Mouse (Mus musculus): ENCODE data around the gene Scarb1. TPM values are rescaled to one million over a fixed set of nuclear protein-coding genes. Genes with fewer than 3 reads are reported as not detected.

Gene Scarb1
- polyA plus RNA-seq, 1 experiment: 7.0 TPM

DNA sequence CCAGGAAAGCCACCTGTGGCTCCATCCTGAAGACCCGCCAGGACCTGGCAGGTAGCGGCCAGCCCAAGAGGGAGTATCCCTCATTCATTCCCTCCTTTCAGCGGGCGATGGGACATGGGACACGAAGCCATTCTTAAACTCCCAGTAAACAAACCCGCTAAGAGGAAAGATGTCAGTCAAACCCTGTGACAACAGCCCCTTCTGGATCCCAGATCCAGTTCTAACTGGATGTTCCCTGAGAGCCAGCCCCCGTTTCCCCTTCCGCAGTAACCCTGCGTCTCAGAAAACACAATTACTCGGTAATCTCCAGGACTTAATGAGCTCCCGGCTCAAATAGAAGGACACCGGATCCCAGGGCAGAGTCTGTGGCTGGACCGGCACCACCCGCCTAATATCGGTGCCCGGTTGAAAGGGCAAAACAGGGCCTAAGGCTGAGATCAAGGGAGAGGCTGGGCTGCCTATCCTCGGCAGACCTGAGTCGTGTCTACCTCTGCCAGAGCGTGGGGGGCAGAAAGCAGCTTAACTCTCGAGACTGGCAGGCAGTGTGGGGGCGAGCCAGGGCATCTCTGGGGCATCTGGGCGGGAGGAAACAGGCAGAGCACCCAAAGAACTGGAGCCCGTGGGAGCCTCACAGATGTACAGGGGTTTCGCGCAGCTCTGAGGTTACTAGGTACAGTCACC lies 903 bp downstream of the Scarb1 start:
- Histone ChIP-seq H3K36me3 (ENCODE audit: control insufficient read depth) (peaks cover 29% of the 10 kb centered on the region), H3K9me3 (ENCODE audit: control insufficient read depth, low read length) (no peaks in the 10 kb centered on the region), H3K4me1 (ENCODE audit: control insufficient read depth) (peaks cover 68% of the 10 kb centered on the region), H3K27me3 (ENCODE audit: control insufficient read depth) (no peaks in the 10 kb centered on the region), H3K4me3 (replicated peaks) (peak overlapping the region; percentile 87)
- TF ChIP-seq GATA1 (IDR thresholded peaks at IDR 0.05; ENCODE audit: low read length): no peak
- no peak for TF ChIP-seq TAL1 (IDR thresholded peaks at IDR 0.05; ENCODE audit: low read length)

DNA sequence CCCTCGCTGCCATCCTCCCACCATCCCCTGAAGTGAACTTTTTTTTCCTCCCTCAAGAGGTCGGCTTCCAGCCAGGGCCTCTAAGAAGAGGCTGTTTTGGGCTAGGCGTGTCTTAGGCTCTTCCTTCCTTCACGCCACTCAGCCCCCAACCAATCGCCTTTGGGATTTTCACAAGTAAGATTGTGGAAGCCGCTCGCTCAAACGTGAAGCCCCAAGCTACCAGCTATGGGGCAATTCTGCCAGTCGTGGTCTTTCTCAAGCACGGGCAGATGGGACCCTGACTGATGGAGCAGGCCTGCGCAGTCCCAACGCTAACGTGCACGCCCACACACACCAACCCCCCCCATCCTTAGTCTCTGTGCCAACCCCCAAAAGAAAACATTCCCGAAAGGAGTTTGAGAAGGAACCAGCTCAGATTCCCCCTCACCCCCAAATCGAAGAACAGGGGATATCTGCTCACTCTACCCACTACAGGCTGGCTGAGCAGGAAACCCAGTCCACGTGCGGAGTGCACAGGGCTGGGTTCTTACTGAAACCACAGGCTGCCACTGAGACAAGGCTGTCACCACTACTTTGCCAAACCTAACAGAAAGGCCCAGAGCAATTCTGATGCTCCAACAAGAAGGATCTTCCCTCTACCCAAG lies 1.7 kb downstream of the Scarb1 start:
- Histone ChIP-seq H3K27me3 (ENCODE audit: control insufficient read depth) (no peaks in the 10 kb centered on the region), H3K9me3 (ENCODE audit: control insufficient read depth, low read length) (no peaks in the 10 kb centered on the region), H3K4me3 (replicated peaks) (peak overlapping the region; percentile 87), H3K4me1 (ENCODE audit: control insufficient read depth) (peaks cover 71% of the 10 kb centered on the region), H3K36me3 (ENCODE audit: control insufficient read depth) (peaks cover 37% of the 10 kb centered on the region)
- TF ChIP-seq TAL1 (IDR thresholded peaks at IDR 0.05; ENCODE audit: low read length) (no peak), GATA1 (IDR thresholded peaks at IDR 0.05; ENCODE audit: low read length) (no peak)

DNA sequence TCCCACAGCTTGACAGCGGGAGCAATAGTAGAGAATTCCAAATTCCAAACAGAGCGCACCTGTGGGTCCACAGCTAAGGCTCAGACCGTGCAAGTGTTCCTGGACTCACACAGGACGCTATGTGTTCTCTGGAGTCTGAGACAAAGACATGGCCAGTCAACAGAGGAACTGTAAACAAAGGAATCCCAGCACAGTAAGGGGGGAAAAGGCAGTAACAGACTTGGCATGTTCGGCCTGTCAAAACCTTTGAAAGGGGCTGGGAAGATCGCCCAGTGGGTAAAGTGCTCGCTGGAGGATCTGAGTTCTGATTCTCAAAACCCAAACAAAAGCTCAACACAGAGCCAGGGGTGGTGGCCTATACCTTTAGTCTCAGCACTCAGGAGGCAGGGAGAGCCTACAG lies 3.4 kb downstream of the Scarb1 start:
- no peak for TF ChIP-seq TAL1 (IDR thresholded peaks at IDR 0.05; ENCODE audit: low read length)
- TF ChIP-seq GATA1 (IDR thresholded peaks at IDR 0.05; ENCODE audit: low read length): no peak
- H3K9me3 ChIP-seq (ENCODE audit: control insufficient read depth, low read length): no peaks in the 10 kb centered on the region
- no peak overlapping the region for H3K4me3 ChIP-seq (replicated peaks)
- H3K4me1 ChIP-seq (ENCODE audit: control insufficient read depth): peaks cover 68% of the 10 kb centered on the region
- H3K36me3 ChIP-seq (ENCODE audit: control insufficient read depth): peaks cover 51% of the 10 kb centered on the region
- H3K27me3 ChIP-seq (ENCODE audit: control insufficient read depth): no peaks in the 10 kb centered on the region

GRCm38 (mm10) chr5:125337012-125337411 lies 3.9 kb downstream of the Scarb1 start:
- no peaks in the 10 kb centered on the region for H3K27me3 ChIP-seq (ENCODE audit: control insufficient read depth)
- no peaks in the 10 kb centered on the region for H3K9me3 ChIP-seq (ENCODE audit: control insufficient read depth, low read length)
- H3K4me1 ChIP-seq (ENCODE audit: control insufficient read depth): peaks cover 63% of the 10 kb centered on the region
- no peak for TF ChIP-seq TAL1 (IDR thresholded peaks at IDR 0.05; ENCODE audit: low read length)
- TF ChIP-seq GATA1 (IDR thresholded peaks at IDR 0.05; ENCODE audit: low read length): no peak
- H3K4me3 ChIP-seq (replicated peaks): no peak overlapping the region
- peaks cover 52% of the 10 kb centered on the region for H3K36me3 ChIP-seq (ENCODE audit: control insufficient read depth)

DNA sequence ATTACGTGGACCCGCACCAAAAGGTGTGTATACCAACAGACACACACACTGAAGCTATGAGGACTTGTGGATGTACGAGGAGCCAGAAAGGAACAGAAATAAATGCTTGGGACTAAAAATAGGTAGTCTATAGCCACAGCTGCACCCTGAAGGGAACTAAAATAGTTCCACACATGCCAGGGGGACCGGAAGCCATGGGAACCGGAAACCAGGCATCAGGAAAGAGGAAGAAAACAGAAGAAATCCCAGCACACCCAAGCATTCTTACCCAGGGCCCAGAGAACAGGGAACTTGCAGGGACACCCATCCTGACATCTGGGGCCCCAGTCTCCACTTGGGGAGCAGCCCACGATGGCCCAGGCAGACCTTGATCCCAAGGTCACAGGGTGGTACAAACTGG lies 7.9 kb downstream of the Scarb1 start:
- TF ChIP-seq GATA1 (IDR thresholded peaks at IDR 0.05; ENCODE audit: low read length) (no peak), TAL1 (IDR thresholded peaks at IDR 0.05; ENCODE audit: low read length) (no peak)
- Histone ChIP-seq H3K27me3 (ENCODE audit: control insufficient read depth) (no peaks in the 10 kb centered on the region), H3K36me3 (ENCODE audit: control insufficient read depth) (peaks cover 75% of the 10 kb centered on the region), H3K4me1 (ENCODE audit: control insufficient read depth) (peaks cover 31% of the 10 kb centered on the region), H3K9me3 (ENCODE audit: control insufficient read depth, low read length) (no peaks in the 10 kb centered on the region), H3K4me3 (replicated peaks) (no peak overlapping the region)

DNA sequence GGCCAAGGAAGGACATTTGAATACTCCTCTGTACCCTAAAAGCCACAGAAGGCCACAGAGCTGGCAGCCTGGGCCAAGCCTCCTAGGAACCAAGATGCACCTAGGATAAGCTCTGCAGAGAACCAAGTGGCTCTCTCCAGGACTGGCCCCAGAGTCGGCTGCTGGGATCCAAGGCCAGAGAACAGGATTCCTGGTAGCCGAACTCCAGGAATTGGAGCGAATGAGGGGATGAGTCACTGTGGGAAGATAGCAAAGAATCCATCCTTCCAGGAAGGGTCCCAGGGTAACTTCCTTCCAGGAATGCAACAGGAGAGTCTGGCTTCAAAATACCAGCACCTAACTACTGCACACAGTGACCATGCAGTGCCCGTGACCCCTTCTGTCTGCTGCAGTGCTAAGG lies 8.6 kb downstream of the Scarb1 start:
- H3K4me1 ChIP-seq (ENCODE audit: control insufficient read depth): peaks cover 28% of the 10 kb centered on the region
- no peak overlapping the region for H3K4me3 ChIP-seq (replicated peaks)
- H3K27me3 ChIP-seq (ENCODE audit: control insufficient read depth): no peaks in the 10 kb centered on the region
- peaks cover 75% of the 10 kb centered on the region for H3K36me3 ChIP-seq (ENCODE audit: control insufficient read depth)
- H3K9me3 ChIP-seq (ENCODE audit: control insufficient read depth, low read length): no peaks in the 10 kb centered on the region
- no peak for TF ChIP-seq TAL1 (IDR thresholded peaks at IDR 0.05; ENCODE audit: low read length)
- no peak for TF ChIP-seq GATA1 (IDR thresholded peaks at IDR 0.05; ENCODE audit: low read length)

DNA sequence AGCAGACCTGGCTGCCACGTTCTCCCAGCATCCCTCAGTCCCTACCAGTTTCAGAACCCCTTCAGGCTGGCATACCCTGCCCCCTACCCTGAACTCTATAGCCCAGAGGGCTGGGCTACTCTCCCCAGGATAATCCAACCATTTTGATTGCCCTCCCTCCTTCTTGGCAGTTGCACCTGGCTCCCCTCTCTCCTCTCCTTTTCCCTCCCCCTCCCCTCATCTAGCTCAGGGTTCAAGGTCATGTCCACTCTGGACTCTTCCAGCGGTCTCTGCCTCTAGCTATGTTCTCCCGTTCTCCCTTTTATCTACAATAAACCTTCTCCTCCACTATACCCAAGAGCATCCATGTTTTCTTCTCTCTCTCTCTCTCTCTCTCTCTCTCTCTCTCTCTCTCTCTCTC lies 9.1 kb downstream of the Scarb1 start:
- Histone ChIP-seq H3K4me3 (replicated peaks) (no peak overlapping the region), H3K4me1 (ENCODE audit: control insufficient read depth) (peaks cover 23% of the 10 kb centered on the region), H3K27me3 (ENCODE audit: control insufficient read depth) (no peaks in the 10 kb centered on the region), H3K36me3 (ENCODE audit: control insufficient read depth) (peaks cover 71% of the 10 kb centered on the region), H3K9me3 (ENCODE audit: control insufficient read depth, low read length) (no peaks in the 10 kb centered on the region)
- TF ChIP-seq TAL1 (IDR thresholded peaks at IDR 0.05; ENCODE audit: low read length): no peak
- TF ChIP-seq GATA1 (IDR thresholded peaks at IDR 0.05; ENCODE audit: low read length): no peak

- H3K9me3 ChIP-seq (ENCODE audit: control insufficient read depth, low read length): no peaks in the 10 kb centered on the region
- peaks cover 20% of the 10 kb centered on the region for H3K4me1 ChIP-seq (ENCODE audit: control insufficient read depth)
- H3K27me3 ChIP-seq (ENCODE audit: control insufficient read depth): no peaks in the 10 kb centered on the region
- H3K4me3 ChIP-seq (replicated peaks): no peak overlapping the region
- H3K36me3 ChIP-seq (ENCODE audit: control insufficient read depth): peaks cover 72% of the 10 kb centered on the region
- TF ChIP-seq GATA1 (IDR thresholded peaks at IDR 0.05; ENCODE audit: low read length): no peak
- TF ChIP-seq TAL1 (IDR thresholded peaks at IDR 0.05; ENCODE audit: low read length): no peak
Measured at GRCm38 (mm10) chr5:125331094-125331493, 9.8 kb downstream of the Scarb1 start.

DNA sequence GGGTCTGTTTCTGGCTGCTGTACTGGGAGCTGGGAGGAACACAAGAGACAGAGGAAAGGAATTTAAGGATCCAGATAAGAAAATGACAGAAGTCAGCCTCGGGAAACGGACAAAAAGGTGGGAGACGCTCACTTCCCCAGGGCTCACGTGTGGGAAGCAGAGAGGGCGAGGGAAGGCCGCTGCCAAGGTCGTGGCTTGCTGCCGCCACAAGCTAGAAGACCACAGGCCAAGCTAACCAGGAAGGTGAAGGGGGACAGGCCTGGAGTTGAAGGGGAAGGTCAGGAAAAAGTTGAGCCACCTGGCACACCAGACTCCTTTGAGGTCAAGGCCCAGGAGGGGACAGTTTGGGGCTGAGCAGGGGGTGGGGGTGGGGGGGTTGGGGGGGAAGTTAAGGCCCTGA lies 10.2 kb downstream of the Scarb1 start:
- Histone ChIP-seq H3K4me3 (replicated peaks) (no peak overlapping the region), H3K4me1 (ENCODE audit: control insufficient read depth) (peaks cover 20% of the 10 kb centered on the region), H3K27me3 (ENCODE audit: control insufficient read depth) (no peaks in the 10 kb centered on the region), H3K36me3 (ENCODE audit: control insufficient read depth) (peaks cover 72% of the 10 kb centered on the region), H3K9me3 (ENCODE audit: control insufficient read depth, low read length) (peaks cover under 1% of the 10 kb centered on the region; the same call in 1 of the 2 replicates)
- TF ChIP-seq GATA1 (IDR thresholded peaks at IDR 0.05; ENCODE audit: low read length) (no peak), TAL1 (IDR thresholded peaks at IDR 0.05; ENCODE audit: low read length) (no peak)
